Mouse (Mus musculus) cerebellum, adult 2 months (tissue): ENCODE data around the gene Pik3r5. TPM values are rescaled to one million over a fixed set of nuclear protein-coding genes. Genes with fewer than 3 reads are reported as not detected.

Experiments
- DNase-seq, 2 experiments: peaks; one replicate each; pipeline ENCODE4 v3.0.0; 2021
- H3K27ac ChIP-seq: fragments of 200-500 bp; 2 replicates; pipeline ENCODE4 v1.5.1; 2012; ENCODE audit warnings: low read length, control low read depth, inconsistent platforms; ENCODE audit not compliant: insufficient read depth
- H3K27me3 ChIP-seq: fragments of 200-500 bp; 2 replicates; pipeline ENCODE4 v1.6.1; 2012; ENCODE audit warnings: inconsistent platforms, mild to moderate bottlenecking, low read length, moderate library complexity; ENCODE audit not compliant: control insufficient read depth, insufficient read depth
- H3K4me1 ChIP-seq: fragments of 200-500 bp; 2 replicates; pipeline ENCODE4 v1.6.1; 2011; ENCODE audit warnings: low read length; ENCODE audit not compliant: control insufficient read depth, insufficient read depth
- H3K4me3 ChIP-seq: fragments of 200-500 bp; replicated peaks from 2 replicates; pipeline ENCODE3; 2011; ENCODE audit warnings: mild to moderate bottlenecking, low read depth, low read length, control low read depth; ENCODE audit not compliant: insufficient read depth
- CTCF ChIP-seq: fragments of 200-500 bp; IDR thresholded peaks from 2 replicates; pipeline ENCODE4 v1.5.1; 2011; ENCODE audit warnings: low read depth, mild to moderate bottlenecking, control low read depth, low read length, moderate library complexity, borderline replicate concordance; ENCODE audit not compliant: insufficient read depth
- POLR2A ChIP-seq: fragments of 200-500 bp; IDR thresholded peaks from 2 replicates; pipeline ENCODE4 v1.6.1; 2011; ENCODE audit warnings: low read length, control low read depth, borderline replicate concordance; ENCODE audit not compliant: insufficient read depth
- WGBS: fragments of 180-500 bp; shearing (Covaris S2); methylation state at CpG from one replicate; pipeline ENCODE4 v1.1.7; 2018; 5-methylcytosine and 5-hydroxymethylcytosine counted together
- polyA plus RNA-seq: library from polyadenylated mRNA; depleted of rRNA; stranded (reverse); fragments of >200 nt; gene quantifications from 2 replicates; pipeline ENCODE4 v1.2.3, GENCODE M21; 2012; rRNA removed

The Pik3r5 gene
- polyA plus RNA-seq, 1 experiment, result 0.93 TPM

DNA sequence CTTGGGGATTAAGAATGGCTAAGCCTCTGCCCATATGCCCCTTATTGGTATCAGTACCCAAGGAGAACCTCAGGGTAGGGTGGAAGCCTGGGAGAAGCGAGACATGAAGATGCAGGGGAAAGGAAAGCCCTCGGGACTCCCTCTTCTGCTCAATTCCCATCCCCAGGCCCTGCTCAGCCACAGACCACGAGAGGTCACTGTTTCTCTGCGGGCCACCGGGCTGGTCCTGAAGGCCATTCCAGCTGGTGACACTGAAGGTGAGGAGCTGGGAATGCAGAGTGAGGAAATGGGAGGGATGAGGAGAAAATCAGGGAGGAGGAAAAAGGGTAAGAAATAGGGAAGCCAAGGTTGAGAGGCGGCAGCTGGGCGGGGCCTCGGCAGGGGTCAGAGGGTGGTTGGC is 112.6 kb downstream of the Pik3r5 start:
- no peak overlapping the region for H3K27ac ChIP-seq
- H3K4me3 ChIP-seq, result no peak overlapping the region
- no peaks in the 10 kb centered on the region for H3K27me3 ChIP-seq
- TF ChIP-seq POLR2A (no peak), CTCF (peak; percentile 77)
- WGBS, result 18% methylated on average over 8 of the region's 8 CpGs
- no peaks in the 10 kb centered on the region for H3K4me1 ChIP-seq
- DNase-seq, result peak; percentile 31 to 42

- no peak for TF ChIP-seq CTCF
- TF ChIP-seq POLR2A, result no peak
These were observed 113.3 kb downstream of the Pik3r5 start for GRCm38 (mm10) chr11:68545172-68545571.

GRCm38 (mm10) chr11:68545682-68546222 is 113.8 kb downstream of the Pik3r5 start:
- Histone ChIP-seq H3K27me3 (no peaks in the 10 kb centered on the region), H3K4me3 (no peak overlapping the region), H3K27ac (no peak overlapping the region), H3K4me1 (no peaks in the 10 kb centered on the region)
- 88% methylated on average over 8 of the region's 8 CpGs for WGBS
- TF ChIP-seq CTCF (no peak), POLR2A (no peak)
- DNase-seq, result no peak

More at GRCm38 (mm10) chr11:68545172-68545571, 113.3 kb downstream of the Pik3r5 start:
- 59% methylated on average over 7 of the region's 7 CpGs for WGBS
- no peak for DNase-seq
- no peaks in the 10 kb centered on the region for H3K27me3 ChIP-seq
- no peak overlapping the region for H3K4me3 ChIP-seq
- H3K27ac ChIP-seq, result no peak overlapping the region
- no peaks in the 10 kb centered on the region for H3K4me1 ChIP-seq

Other genes with a start within 250 kb of the Pik3r5 start
- 22.0 and 26.2 TPM in 2 replicates for gene Ntn1, start 31.3 kb upstream of the Pik3r5 start, polyA plus RNA-seq
- 1.6 and 1.7 TPM in 2 replicates for gene Pik3r6, start 70.9 kb downstream of the Pik3r5 start, polyA plus RNA-seq
- 0.05 TPM in 2 replicates for gene Mfsd6l, start 124.1 kb downstream of the Pik3r5 start, polyA plus RNA-seq
- 0.27 and 0.29 TPM in 2 replicates for gene Ccdc42, start 154.9 kb downstream of the Pik3r5 start, polyA plus RNA-seq